Mouse (Mus musculus) urinary bladder, adult 2 months (tissue): ENCODE data around the gene Trrap. TPM values are rescaled to one million over a fixed set of nuclear protein-coding genes. Genes with fewer than 3 reads are reported as not detected.

Source experiments
- DNase-seq: peaks from one replicate; pipeline ENCODE4 v3.0.0; 2022; ENCODE audit warnings: low spot score
- polyA plus RNA-seq: library from polyadenylated mRNA; depleted of rRNA; stranded (reverse); fragments of >200 nt; gene quantifications from 2 replicates; pipeline ENCODE4 v1.2.3, GENCODE M21; 2012

Gene Trrap
- polyA plus RNA-seq, 1 experiment = 75.9 TPM

- DNase-seq = no peak
Observed at GRCm38 (mm10) chr5:144780654-144781053, 13.1 kb downstream of the Trrap start.

GRCm38 (mm10) chr5:144786464-144786863 lies 18.9 kb downstream of the Trrap start:
- no peak for DNase-seq

GRCm38 (mm10) chr5:144793374-144793773 lies 25.8 kb downstream of the Trrap start:
- DNase-seq = no peak

GRCm38 (mm10) chr5:144794687-144795086 lies 27.2 kb downstream of the Trrap start:
- DNase-seq = no peak

- no peak for DNase-seq
Observed at GRCm38 (mm10) chr5:144797116-144797515, 29.6 kb downstream of the Trrap start.

- no peak for DNase-seq
Observed at GRCm38 (mm10) chr5:144803066-144803465, 35.5 kb downstream of the Trrap start.

GRCm38 (mm10) chr5:144804181-144804580 lies 36.6 kb downstream of the Trrap start:
- DNase-seq = no peak

GRCm38 (mm10) chr5:144806931-144807330 lies 39.4 kb downstream of the Trrap start:
- DNase-seq = no peak

- DNase-seq = no peak
Observed at GRCm38 (mm10) chr5:144828365-144829102, 61.0 kb downstream of the Trrap start.

GRCm38 (mm10) chr5:144829631-144830030 lies 62.1 kb downstream of the Trrap start:
- DNase-seq = no peak

- no peak for DNase-seq
Observed at GRCm38 (mm10) chr5:144831840-144832469, 64.4 kb downstream of the Trrap start.

GRCm38 (mm10) chr5:144836100-144836499 lies 68.6 kb downstream of the Trrap start:
- DNase-seq = no peak

- no peak for DNase-seq
Observed at GRCm38 (mm10) chr5:144845352-144845751, 77.8 kb downstream of the Trrap start.

- DNase-seq = no peak
Observed at GRCm38 (mm10) chr5:144848735-144849134, 81.2 kb downstream of the Trrap start.

GRCm38 (mm10) chr5:144849932-144850331 lies 82.4 kb downstream of the Trrap start:
- DNase-seq = no peak

- DNase-seq = no peak
Observed at GRCm38 (mm10) chr5:144851820-144852219, 84.3 kb downstream of the Trrap start.

GRCm38 (mm10) chr5:144853931-144854330 lies 86.4 kb downstream of the Trrap start:
- no peak for DNase-seq

GRCm38 (mm10) chr5:144855936-144856335 lies 88.4 kb downstream of the Trrap start:
- no peak for DNase-seq

GRCm38 (mm10) chr5:144858527-144858926 lies 91.0 kb downstream of the Trrap start:
- DNase-seq = no peak

- no peak for DNase-seq
Observed at GRCm38 (mm10) chr5:144859284-144859683, 91.8 kb downstream of the Trrap start.

- DNase-seq = no peak
Observed at GRCm38 (mm10) chr5:144860913-144861312, 93.4 kb downstream of the Trrap start.

GRCm38 (mm10) chr5:144866923-144867322 lies 99.4 kb downstream of the Trrap start:
- DNase-seq = no peak

- no peak for DNase-seq
Observed at GRCm38 (mm10) chr5:144869466-144869865, 101.9 kb downstream of the Trrap start.
